Mouse (Mus musculus) ovary, postnatal 14 days (tissue): ENCODE measurements at regions not wholly inside any gene's neighbourhood (a gene's known extent, or its start where the extent isn't known, plus 50 kb on each side); places are given as distances from the start of the nearest gene placed in this dataset.
"Not testable (repeated sequence)": the region's sequence is repeated elsewhere in the genome, so short reads cannot be mapped to it uniquely, and the experiment has no call there.

ENCODE experiments used
- DNase-seq: peaks from one replicate; pipeline ENCODE4 v3.0.0; 2022; ENCODE audit warnings: low spot score

DNA sequence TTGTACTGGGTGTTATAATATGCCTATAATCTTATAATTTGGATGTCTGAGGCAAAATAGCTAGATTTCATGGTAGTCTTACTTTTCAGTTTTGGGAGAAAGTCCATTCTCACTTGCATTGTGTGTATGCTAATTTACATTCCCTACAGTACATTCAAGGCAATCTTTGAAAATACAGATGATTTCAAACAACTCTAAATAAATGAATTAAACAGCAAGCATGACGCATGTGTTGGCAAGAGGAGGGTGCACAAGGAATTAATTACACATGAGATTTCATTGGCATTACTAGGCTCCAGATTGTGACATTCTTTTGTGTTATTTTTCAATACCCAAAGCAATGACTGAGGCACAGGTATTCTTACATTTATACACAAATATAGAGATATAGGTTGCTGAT is 495.2 kb upstream of the Cypt12 start:
- no peak for DNase-seq

DNA sequence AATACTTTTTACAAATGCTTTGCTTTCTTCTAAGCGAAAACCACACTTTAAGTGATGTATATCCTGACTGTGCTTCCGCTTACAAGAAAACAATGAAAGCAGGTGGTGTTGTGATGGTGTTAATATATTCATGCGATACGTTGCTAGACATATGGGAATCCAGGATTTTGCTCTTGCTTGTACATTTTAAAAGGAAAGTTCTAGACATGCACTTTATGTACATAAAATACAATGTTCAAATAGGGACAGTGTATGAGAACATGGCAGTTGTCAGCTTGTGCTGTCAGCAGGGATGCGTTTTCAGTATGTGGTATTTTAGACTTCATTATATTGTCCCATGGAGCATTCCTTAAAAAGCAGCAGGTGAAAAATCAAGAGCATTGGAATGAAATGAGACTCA is 487.7 kb upstream of the Cypt12 start:
- no peak for DNase-seq

DNA sequence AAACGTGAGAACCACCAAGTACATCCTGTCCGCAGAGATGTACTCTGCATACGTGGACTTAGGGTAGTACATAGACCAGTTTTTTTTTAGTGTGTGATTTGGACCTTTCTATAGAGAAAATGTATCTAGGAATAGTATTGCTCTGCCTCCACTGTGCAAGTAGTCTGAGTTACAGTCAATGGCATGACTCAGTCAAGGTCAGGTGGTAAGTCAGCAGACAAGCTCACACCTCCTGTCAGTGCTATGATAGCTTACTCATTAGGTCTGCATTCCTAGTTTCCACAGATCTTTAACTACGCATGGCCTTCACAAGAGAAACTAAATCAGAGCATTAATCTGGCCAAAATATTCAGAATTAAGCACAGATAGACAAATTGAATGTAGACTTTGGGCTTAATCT is 486.8 kb upstream of the Cypt12 start:
- DNase-seq, result no peak

DNA sequence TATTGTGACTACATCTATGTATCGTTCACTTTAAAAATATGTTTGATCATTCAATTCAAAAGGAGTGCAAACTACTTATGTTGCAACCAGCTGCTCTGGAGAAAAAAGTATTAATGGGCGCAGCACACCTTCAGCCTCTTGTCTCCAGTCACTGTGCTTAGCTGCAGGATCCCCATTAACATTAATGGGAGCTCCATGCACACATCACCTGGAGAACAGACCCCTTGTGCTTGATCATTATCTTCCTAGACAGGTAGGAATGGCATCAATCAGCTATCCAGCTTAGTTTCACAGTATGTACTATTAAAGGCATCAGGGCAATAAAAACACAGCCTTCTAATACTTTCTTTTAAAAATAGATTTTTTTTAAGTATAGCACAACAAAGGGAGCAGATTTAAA is 474.4 kb upstream of the Cypt12 start:
- DNase-seq, result no peak

DNA sequence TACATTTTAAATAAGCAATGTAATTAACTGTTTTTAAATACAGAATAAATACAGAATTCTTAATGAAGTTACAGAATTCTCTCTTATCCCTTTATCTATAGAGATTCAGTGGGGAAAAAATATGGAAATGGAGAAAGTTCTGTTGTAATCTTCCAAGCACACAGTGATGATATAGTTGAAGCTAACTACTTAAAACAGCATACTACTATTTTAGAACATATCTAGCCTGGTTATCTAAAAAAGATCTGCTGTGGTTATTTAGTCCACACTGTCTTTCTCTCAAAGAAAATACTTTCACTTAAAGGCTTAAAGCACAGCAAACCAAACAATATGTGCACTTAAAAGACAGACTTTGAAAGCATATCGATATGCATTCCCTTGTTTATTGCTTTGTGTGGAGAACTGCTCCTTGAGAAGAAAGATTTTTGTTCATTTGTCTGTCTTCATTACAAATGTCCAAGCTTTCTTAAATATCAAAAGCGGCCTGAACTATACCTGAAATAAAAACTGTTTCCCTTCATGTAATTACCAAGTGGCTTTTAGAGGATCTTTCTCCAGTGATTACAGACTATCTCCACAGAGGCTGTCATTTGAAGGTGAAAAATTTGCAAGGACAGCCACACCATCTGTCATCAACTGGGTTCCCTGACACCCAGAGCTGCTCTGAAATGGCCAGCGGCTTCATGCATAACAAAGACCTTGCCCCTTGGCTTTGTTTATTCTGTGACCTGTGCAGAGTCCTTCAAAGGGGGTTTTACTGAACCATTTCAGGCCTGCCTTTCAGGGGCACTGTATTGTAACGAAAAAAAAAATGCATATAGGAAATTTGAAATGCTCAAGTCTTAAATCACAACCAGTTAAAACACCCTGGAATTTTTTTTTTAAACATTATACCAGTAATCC is 458.7 kb upstream of the Cypt12 start:
- no peak for DNase-seq

DNA sequence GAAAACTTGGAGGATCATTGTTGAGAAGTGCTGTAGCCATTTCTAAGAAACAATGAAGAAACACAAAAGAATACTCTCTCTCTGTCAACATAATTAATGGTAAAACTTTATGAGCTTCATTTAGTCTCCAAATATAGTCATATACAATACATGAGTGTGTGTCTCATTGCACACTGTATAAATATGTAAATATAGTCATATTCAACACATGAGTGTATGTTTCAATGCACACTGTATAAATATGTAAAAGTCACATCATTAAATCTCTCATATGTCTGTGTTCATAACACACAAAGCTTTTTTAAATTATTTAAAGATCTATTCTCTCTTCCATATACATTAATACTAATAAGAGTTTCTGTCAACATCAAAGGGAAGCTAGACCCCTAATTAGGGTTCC is 457.6 kb upstream of the Cypt12 start:
- DNase-seq, result no peak

DNA sequence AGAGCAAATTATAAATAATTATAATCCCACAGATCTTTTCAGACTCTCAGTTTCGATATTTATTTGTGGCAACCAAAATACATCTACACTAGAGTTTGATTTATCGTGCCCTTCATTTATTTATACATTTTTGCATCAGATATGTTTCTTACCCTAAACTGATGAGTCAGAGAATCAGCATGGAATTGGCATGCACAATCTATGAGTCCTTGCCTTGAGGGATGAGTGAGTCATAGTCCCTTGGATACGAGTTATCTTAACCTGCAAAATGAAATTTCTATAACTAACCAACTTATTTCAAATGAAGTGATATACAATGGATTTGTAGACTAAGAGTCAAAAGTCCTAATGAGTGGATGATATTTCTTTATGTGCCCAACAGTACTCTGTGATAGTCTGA is 449.9 kb upstream of the Cypt12 start:
- no peak for DNase-seq

DNA sequence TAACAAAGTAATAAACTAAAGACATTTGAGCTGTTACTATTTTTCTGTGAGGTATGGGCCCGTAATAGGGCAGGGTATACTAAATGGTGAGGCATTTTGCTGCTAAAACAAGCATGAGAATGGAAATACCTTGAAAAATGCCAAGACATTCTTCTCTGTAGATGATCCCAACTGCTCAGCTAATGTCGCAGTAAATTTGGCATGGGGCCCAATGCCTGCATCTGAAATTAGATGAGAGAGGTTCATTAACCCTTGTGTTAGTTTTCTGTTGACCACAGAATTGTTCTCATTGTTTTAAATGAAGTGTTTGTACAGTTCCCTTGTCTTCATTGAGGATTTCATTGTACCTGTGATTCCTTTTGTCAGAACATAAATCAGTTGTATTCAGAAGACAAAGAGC is 446.7 kb upstream of the Cypt12 start:
- no peak for DNase-seq

DNA sequence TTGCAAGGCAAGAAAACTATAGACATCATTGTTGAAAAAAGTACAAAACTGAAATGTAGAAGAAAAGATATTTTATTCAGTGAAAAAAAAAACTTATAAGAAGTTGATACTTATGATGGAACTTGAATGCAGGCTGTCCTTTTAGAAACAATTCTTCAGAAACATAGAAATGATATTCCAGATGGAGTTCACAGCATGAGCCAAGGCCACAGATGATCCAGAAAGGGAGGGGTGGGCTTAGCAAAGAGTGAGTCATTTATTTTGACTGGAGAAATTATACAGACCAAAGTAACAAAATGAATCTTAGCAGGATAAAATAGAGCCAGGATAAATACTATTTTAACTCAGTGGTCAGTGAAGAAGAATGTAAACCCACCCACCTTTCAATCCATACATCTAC is 406.9 kb upstream of the Cypt12 start:
- no peak for DNase-seq

DNA sequence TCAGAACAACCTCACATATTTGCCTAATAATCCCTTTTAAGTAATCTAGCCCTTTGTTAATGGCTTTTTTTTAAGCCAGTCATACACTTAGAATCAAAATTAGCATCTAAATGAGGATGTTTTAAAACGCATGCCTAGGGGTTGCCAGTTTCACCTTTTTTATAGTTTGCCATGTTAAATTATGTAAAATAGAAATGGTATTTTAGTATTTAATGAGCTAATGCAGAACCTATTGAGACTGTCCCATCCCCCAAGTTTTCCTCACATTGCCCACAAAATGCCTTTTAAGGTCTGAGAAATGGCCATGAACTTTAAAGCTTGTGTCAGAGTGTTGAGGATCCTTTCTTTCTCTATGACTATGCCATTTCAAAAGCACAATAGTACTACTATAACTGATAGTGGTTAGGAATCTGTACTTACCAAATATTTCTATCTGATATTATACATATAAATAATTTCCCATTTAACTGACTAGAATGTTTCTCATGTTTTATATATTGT is 400.6 kb upstream of the Cypt12 start:
- no peak for DNase-seq

DNA sequence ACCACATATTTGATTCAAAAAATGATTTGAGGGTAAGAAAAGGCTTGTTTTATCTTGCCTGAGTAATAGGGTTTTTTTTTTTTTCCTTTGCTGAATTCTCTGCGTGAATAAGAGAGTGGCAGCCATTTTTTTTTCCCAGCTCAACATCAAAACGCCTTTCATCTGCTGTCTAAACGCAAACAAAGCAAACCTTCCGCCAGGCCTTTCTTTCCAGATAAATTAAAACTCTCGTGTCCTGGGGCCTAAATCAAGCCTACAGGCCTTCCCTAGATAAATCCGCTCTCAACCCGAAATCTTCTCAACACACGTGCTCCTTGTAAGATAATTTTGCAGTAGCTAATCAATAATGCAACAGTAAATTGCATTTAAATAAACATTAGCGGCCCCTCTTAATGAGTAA is 365.7 kb upstream of the Cypt12 start:
- DNase-seq, result no peak

DNA sequence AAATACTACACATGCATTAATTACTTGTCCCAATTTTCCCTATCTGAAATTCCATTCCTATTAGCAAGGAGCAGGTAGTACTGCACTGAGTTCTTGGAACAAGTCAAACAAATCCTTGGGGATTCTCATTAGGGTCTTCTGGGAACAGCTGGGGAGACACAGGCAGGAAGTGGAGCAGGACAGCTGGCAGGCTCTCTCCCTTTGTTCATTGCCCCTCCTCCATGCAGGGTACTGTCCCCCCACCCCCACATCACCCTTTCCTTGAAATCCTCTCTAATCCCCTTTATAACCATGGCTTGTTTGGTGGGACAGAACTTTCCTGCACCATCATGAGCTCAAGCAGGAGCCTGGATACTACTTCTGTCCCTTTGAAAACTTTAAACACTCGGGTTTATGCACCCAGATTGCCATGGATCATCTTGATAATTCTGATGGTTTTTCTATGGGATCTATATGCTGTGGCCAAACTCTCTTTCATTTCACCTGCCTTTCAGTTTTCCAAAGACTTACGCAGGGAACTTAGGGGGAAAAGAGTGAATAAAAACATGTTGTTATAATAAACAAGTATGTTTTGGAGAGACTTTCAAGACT is 358.2 kb upstream of the Cypt12 start:
- DNase-seq, result no peak

DNA sequence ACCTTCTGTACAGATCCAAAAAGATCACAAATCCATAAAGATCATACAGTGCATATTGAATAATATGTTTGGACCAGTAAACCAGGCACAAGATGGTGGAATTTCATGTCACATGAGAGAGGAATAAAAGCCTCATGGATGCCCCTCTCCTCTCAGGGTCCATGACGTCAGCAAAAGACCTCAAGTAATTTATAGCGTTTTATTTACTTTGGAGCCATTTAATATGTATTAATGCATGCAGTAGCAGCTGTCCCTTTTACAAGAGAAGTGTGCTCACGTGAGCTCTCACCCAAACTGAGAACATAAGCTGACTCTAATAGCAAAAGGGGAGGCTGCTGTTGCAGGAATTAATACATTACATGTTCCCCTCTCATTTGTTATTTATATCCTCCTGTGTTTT is 355.7 kb upstream of the Cypt12 start:
- DNase-seq, result no peak

DNA sequence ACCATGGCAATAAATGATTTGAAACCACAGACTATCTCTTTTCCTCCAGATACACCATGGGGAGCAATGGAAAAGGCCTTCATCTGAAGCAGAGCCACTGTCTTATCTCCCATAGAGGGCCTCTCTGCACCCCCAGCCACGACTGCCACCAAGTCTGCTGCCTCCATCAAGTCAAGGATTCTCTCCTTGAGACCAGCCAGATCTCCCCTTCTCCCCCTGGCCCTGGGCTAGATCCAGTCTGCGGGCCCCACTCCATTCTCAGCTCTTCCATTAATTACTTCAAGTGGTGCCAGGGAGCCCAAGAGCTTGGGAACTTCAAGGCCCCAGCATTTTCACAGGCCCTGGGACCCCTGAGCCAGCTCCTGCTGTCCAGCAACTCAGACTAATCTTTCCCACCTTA is 351.8 kb upstream of the Cypt12 start:
- no peak for DNase-seq

DNA sequence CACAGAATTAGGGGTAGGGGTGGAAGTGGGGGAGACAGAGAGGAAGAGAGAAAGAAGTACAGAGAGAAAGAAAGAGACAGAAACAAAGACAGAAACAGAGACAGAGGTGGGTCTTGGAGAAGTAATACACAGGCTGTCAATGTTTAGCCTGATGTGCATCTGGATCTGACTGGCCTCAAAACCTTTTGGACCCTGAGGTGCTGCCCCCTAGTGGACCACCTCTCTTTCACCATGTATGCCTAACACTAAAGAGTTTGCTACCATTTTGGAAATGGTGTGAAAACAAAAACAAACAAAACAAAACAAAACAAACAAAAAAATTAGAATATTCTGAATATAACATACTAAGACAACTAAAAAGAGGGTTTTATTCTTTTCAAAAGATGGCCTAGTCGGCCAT is 334.7 kb upstream of the Cypt12 start:
- no peak for DNase-seq

DNA sequence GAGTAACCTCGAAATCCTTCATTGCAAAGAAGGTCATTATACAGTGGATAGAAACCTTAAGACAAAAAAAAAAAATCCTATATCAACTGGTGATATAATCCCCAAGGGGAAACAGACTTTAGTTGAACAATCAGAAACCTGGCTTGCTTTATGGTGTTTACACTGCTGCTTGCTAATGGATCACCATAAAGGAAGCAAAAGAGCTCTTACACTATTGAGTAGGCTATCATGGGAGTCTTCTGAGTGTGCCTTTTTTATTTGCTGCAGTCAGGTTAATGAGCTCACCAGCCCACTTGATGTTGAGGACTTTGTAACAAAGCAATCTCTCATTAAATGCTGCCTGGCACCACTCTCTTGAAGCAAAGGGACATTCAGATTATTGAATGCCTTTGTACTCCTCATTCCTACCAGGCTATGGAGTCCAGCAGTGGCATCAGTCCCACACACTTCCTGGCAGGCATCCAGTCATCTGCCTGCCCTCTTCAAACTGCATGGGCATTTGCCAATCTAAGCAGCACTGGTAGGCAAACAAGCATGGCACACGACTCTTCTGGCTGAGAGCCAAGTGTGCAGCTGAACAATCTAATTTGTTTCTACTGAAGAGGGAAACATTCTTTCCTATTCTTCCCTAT is 331.7 kb upstream of the Cypt12 start:
- peak; percentile 5 for DNase-seq

DNA sequence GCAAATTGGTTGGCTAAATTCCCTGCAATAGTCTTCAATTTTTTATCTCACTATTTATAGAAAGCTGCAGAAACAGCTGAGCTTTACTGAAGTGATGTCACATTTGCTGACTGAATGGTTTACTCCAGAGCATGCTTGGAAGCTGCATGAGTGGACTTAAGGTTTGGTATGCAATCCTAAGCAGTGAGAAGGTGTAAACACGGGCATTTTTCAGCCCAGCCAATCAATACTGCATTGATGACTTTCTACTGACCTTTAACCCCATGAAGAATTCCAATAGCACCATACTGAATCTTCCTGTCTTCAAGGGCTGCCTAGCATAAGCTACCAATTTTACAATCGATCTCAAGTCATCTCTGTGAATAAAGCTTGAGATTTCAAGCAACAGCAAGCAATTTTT is 328.7 kb upstream of the Cypt12 start:
- DNase-seq, result no peak

DNA sequence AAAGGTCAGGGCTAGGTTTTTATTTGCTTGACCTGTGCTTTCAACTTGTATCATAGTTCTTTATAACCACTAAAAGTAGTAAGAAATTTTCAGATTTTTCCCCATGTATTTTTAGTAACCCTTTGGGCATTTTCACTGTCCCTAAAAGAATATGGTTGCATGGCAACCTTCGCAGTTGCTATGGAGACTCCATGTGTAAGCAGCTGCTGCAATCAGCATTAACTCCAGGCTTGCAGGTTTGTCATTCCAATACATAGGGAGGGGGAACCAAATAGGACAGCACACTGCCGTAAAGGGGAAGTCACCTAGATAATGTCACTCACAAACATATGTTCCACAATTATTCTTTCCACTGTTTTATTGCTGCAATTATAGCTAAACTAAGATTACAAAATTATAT is 328.3 kb upstream of the Cypt12 start:
- no peak for DNase-seq

DNA sequence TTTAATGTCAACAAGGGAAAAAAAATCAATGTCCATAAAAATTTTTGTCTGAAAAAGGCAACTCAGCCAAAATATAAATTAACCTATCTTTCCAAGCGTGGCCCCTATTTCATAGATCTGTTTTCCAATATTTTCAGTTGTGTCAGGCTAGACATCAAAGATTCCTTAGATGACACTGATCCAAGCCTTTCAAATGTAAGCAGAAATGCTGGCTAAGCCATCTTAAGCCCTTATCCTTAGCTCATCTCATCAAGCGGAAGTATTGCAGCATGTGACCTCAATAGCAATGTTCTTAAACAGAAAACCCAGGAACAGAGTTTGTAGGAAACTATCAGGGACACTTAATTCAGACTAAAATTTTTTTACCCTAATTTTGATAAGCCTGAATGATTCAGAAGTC is 327.8 kb upstream of the Cypt12 start:
- no peak for DNase-seq

DNA sequence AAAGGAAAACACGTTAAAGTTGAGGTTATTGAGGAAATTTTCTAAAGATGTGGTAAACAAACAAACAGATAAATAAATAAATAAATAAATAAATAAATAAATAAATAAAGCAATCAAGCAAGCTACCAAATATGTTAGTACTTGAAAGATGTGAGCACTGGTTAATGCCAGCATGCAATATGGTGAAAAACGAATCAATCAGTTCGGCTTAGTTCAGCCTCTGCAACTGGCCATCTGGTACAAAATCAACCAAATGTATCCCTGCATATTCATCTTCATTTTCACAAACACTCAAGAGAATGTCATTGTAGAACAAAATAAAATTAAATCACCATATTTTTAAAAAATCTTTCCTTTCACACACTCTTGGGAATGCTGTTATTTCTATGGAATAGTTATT is 315.7 kb upstream of the Cypt12 start:
- no peak for DNase-seq

DNA sequence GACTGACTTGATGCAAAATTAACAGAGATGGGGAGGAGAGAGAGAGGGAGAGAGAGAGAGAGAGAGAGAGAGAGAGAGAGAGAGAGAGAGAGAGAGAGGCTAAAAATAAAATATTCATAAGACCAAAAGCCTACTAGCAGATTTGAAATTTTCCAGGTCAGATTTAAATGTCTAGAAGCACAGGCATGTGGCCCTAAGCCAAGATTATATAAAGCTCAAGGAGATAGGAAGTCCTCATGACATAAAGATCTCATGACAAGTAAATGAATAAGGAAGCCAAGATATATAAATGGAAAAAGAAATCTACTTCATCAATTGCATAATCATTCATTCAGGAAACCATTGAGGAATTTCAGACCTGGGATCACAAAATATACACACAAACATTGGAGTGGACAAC is 311.9 kb upstream of the Cypt12 start:
- DNase-seq, result no peak

DNA sequence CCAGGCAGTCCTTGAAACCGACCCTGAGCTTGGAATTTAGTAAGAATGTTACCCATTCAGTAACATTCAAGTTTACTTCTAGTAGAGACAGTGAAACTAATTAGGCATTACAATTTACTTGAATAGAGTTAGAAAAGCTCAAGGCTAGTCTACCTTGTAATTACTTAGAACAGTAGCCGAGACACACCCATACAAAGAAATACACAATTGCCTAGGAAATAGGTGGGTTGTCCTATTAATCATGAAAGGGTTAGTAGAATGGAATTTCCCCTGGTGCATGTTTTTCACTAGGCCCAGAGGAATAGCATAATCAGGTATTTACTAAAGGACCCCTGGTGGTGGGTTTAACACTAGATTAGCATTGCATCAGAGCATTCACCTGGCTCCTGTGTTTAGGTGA is 288.2 kb upstream of the Cypt12 start:
- DNase-seq, result not testable (repeated sequence)

DNA sequence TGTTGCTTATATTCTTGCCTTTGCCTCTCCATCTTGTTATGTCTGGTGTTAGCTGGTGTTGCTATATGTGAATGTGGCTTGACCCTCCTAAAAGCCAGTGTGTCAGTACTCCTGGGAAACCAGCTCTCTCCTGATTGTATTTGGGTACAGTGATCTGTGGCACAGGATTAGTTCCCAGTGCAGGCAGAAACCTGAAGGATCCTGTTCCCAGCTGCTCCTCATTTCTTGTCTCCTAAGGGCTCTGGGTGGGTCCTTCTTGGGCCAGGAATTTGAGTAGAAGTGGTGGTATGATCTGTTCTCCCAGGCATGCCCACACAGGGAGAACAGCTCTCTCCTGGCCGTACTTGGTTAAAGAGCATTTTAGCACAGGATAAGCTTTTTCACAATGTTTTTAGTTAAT is 286.2 kb upstream of the Cypt12 start:
- no peak for DNase-seq
